Mouse (Mus musculus) MEL (cell line): ENCODE measurements around the gene Zbtb20. TPM values are rescaled to one million over a fixed set of nuclear protein-coding genes. Genes with fewer than 3 reads are reported as not detected.

ENCODE experiments used
- DNase-seq: peaks from one replicate; pipeline ENCODE4 v3.0.0; 2011; ENCODE audit warnings: low read depth, low spot score
- H3K27ac ChIP-seq: 2 replicates; pipeline ENCODE4 v1.5.1; 2012; ENCODE audit warnings: low read depth, mild to moderate bottlenecking, control low read depth, low read length, moderate library complexity; ENCODE audit not compliant: control insufficient read depth
- H3K27me3 ChIP-seq, 2 experiments: fragments of 150-350 bp in 1 of 2; sonication (generic) in 1 of 2; 2 replicates each; pipeline ENCODE4 v1.6.1; 2012; ENCODE audit warnings: low read length in 2 of 2, mild to moderate bottlenecking in 2 of 2, improper control_type of control experiment in 1 of 2, moderate library complexity in 1 of 2; ENCODE audit not compliant: insufficient read depth in 2 of 2, control insufficient read depth in 1 of 2
- H3K36me3 ChIP-seq, 2 experiments: 2 replicates each; pipeline ENCODE4 v1.6.1; 2012 to 2014; ENCODE audit warnings: low read length in 2 of 2, improper control_type of control experiment in 1 of 2, inconsistent platforms in 1 of 2, mild to moderate bottlenecking in 1 of 2; ENCODE audit not compliant: insufficient read depth in 2 of 2, control insufficient read depth in 1 of 2
- H3K4me1 ChIP-seq, 2 experiments: fragments of 150-350 bp in 1 of 2; sonication (generic) in 1 of 2; 2 replicates each; pipeline ENCODE4 v1.6.1; 2012; ENCODE audit warnings: low read length in 2 of 2, improper control_type of control experiment in 1 of 2, mild to moderate bottlenecking in 1 of 2; ENCODE audit not compliant: insufficient read depth in 2 of 2, control insufficient read depth in 1 of 2
- H3K4me3 ChIP-seq, 2 experiments: fragments of 150-350 bp in 1 of 2; sonication (generic) in 1 of 2; 2 replicates each; pipeline ENCODE4 v1.5.1; 2012; ENCODE audit warnings: low read depth in 2 of 2, low read length in 2 of 2, mild to moderate bottlenecking in 2 of 2, moderate library complexity in 2 of 2, control low read depth in 1 of 2, improper control_type of control experiment in 1 of 2; ENCODE audit not compliant: control insufficient read depth in 1 of 2, insufficient read depth in 1 of 2
- H3K79me2 ChIP-seq: 2 replicates; pipeline ENCODE4 v1.6.1; 2012; ENCODE audit warnings: mild to moderate bottlenecking, low read length, moderate library complexity; ENCODE audit not compliant: control insufficient read depth, poor library complexity, insufficient read depth
- H3K9ac ChIP-seq: 2 replicates; pipeline ENCODE4 v1.6.1; 2012; ENCODE audit warnings: low read depth, mild to moderate bottlenecking, control low read depth, low read length, moderate library complexity; ENCODE audit not compliant: control insufficient read depth, poor library complexity, severe bottlenecking
- H3K9me3 ChIP-seq: fragments of 150-350 bp; sonication (generic); replicated peaks from 2 replicates; pipeline ENCODE4 v1.6.1; 2012; ENCODE audit warnings: mild to moderate bottlenecking, low read length, improper control_type of control experiment, moderate library complexity; ENCODE audit not compliant: insufficient read depth
- ELF1 ChIP-seq: IDR thresholded peaks from 2 replicates; pipeline ENCODE4 v1.6.1; 2014; ENCODE audit warnings: low read depth, mild to moderate bottlenecking, inconsistent platforms, low read length, improper control_type of control experiment, moderate library complexity
- HCFC1 ChIP-seq: IDR thresholded peaks from 2 replicates; pipeline ENCODE4 v1.6.1; 2012; ENCODE audit warnings: low read depth, mild to moderate bottlenecking, inconsistent platforms, low read length, improper control_type of control experiment, moderate library complexity
- KAT2A ChIP-seq: conservative IDR thresholded peaks from 2 replicates; pipeline ENCODE4 v1.6.1; 2012; ENCODE audit warnings: low read depth, low read length, improper control_type of control experiment, inconsistent platforms
- MEF2A ChIP-seq: IDR thresholded peaks from 2 replicates; pipeline ENCODE4 v1.6.1; 2014; ENCODE audit warnings: low read depth, mild to moderate bottlenecking, inconsistent platforms, low read length, improper control_type of control experiment; ENCODE audit not compliant: poor library complexity, insufficient replicate concordance, severe bottlenecking; ENCODE audit errors: extremely low read depth
- NELFE ChIP-seq: IDR thresholded peaks from 2 replicates; pipeline ENCODE4 v1.6.1; 2011; ENCODE audit warnings: low read depth, low read length, improper control_type of control experiment
- NRF1 ChIP-seq: IDR thresholded peaks from 2 replicates; pipeline ENCODE4 v1.6.1; 2014; ENCODE audit warnings: low read depth, mild to moderate bottlenecking, inconsistent platforms, low read length, improper control_type of control experiment, moderate library complexity; ENCODE audit not compliant: poor library complexity, insufficient read depth, severe bottlenecking
- POLR2A ChIP-seq, 2 experiments: IDR thresholded peaks; 2 replicates each; pipeline ENCODE4 v1.6.1; 2011 to 2012; ENCODE audit warnings: low read length in 2 of 2, mild to moderate bottlenecking in 2 of 2, control low read depth in 1 of 2, improper control_type of control experiment in 1 of 2, low read depth in 1 of 2, moderate library complexity in 1 of 2; ENCODE audit not compliant: control insufficient read depth in 1 of 2, insufficient read depth in 1 of 2, poor library complexity in 1 of 2
- POLR2AphosphoS5 ChIP-seq: IDR thresholded peaks from 2 replicates; pipeline ENCODE4 v1.6.1; 2012; ENCODE audit warnings: low read depth, borderline replicate concordance, mild to moderate bottlenecking, inconsistent platforms, low read length, moderate library complexity, mixed read lengths
- RAD21 ChIP-seq: IDR thresholded peaks from 2 replicates; pipeline ENCODE4 v1.6.1; 2011; ENCODE audit warnings: mild to moderate bottlenecking, low read depth, low read length, improper control_type of control experiment
- TAL1 ChIP-seq: IDR thresholded peaks from 2 replicates; pipeline ENCODE4 v1.6.1; 2012; ENCODE audit warnings: mild to moderate bottlenecking, inconsistent platforms, low read length, moderate library complexity, mixed read lengths
- USF1 ChIP-seq: IDR thresholded peaks from 2 replicates; pipeline ENCODE4 v1.6.1; 2014; ENCODE audit warnings: low read depth, mild to moderate bottlenecking, inconsistent platforms, low read length, improper control_type of control experiment, moderate library complexity
- USF2 ChIP-seq, 2 experiments: IDR thresholded peaks; 2 replicates each; pipeline ENCODE4 v1.6.1; 2011 to 2012; ENCODE audit warnings: improper control_type of control experiment in 2 of 2, low read length in 2 of 2, borderline replicate concordance in 1 of 2, inconsistent platforms in 1 of 2, low read depth in 1 of 2, mild to moderate bottlenecking in 1 of 2; ENCODE audit not compliant: insufficient read depth in 1 of 2
- ZNF384 ChIP-seq: IDR thresholded peaks from 2 replicates; pipeline ENCODE4 v1.6.1; 2012; ENCODE audit warnings: low read depth, mild to moderate bottlenecking, inconsistent platforms, low read length, improper control_type of control experiment
- polyA plus RNA-seq, 2 experiments: library from polyadenylated mRNA; stranded (reverse) in 1 of 2; unstranded in 1 of 2; fragments of >175 nt in 1 of 2; fragments of >200 nt in 1 of 2; gene quantifications; 2 replicates each; pipeline versions ENCODE4 v1.2.1 to v1.2.4; 2012; ENCODE audit warnings: low replicate concordance in 2 of 2, low read depth in 1 of 2; ENCODE audit not compliant: insufficient read length in 2 of 2, insufficient read depth in 1 of 2, missing spikeins in 1 of 2
- total RNA-seq: library from RNA; depleted of rRNA; stranded (reverse); fragments of 300-350 nt; gene quantifications from 2 replicates; pipeline ENCODE4 v1.2.3, GENCODE M21; 2012

The Zbtb20 gene
- total and polyA plus RNA-seq, 3 experiments: 0.17 to 0.27 TPM; not detected in 1

DNA sequence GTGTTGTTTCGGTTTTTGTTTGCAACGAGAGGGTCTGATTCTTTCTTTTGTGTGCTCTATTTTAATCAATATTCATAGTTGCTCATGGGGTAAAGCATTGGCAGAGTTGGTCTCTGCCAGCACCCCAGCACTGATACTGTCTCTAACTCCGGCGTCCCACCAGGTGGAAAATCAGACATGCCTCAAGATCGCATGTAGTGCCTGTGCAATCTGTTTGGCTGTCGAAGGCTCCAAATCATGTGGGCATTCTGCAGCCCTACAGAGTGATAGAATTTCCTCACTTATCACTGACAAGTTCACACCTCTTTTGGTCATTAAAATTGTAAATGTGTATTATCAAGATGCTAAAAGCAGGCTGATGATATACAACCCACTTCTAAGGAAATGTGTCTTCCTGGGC, 219.1 kb downstream of the Zbtb20 start:
- H3K79me2 ChIP-seq: no peaks in the 10 kb centered on the region
- no peaks in the 10 kb centered on the region for H3K9me3 ChIP-seq
- no peak overlapping the region for H3K4me3 ChIP-seq
- no peak for TF ChIP-seq KAT2A
- no peak for TF ChIP-seq POLR2AphosphoS5
- TF ChIP-seq TAL1: no peak
- no peak for TF ChIP-seq HCFC1
- no peak overlapping the region for H3K27ac ChIP-seq
- no peaks in the 10 kb centered on the region for H3K4me1 ChIP-seq
- no peak overlapping the region for H3K9ac ChIP-seq
- no peaks in the 10 kb centered on the region for H3K36me3 ChIP-seq
- no peaks in the 10 kb centered on the region for H3K27me3 ChIP-seq
- no peak for DNase-seq

DNA sequence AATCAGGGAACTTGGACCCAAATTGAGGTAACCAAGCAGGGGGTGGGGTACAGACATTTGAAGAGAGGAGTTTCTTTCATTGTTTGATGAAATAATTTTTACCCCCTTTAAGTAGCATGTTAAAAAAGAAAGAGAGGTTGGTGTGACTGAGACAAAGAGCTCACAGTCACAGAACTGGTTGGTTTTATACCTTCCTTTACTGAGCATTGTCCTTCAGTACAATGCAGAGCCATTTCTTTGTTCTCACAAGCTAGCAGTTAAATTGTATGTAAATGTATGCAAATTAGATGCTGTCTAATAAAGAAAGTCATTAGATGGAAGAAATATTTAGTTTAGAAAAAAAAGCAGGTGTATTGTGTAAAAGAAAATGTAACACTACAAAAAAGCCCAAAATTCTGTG, 220.4 kb downstream of the Zbtb20 start:
- H3K4me1 ChIP-seq: no peaks in the 10 kb centered on the region
- H3K9me3 ChIP-seq: no peaks in the 10 kb centered on the region

DNA sequence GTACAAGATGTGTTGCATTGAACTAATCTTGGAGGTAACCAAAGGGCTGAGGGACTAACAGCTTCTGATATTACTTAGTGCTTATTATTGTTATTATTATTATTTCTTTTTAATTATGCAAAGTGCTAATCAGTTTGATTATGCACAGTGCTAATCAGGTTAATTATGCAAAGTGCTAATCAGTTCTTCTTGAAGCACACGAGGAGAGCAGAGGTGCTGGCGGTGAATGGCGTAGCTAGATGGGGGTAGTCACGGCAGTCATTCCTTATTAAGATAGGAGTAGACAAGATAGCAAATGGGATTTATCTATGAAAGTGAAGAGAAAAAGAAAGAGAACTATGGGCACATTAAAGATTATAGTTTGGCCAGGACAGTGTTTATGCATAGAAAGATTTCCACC, 222.5 kb downstream of the Zbtb20 start:
- Histone ChIP-seq H3K4me3 (no peak overlapping the region), H3K9me3 (no peaks in the 10 kb centered on the region), H3K79me2 (no peaks in the 10 kb centered on the region), H3K9ac (no peak overlapping the region), H3K4me1 (0 out of 4 replicates have a peak, but pooled peaks cover 0 to 2% of the 10 kb centered on the region in 2 experiments), H3K27ac (no peak overlapping the region), H3K36me3 (no peaks in the 10 kb centered on the region), H3K27me3 (no peaks in the 10 kb centered on the region)
- DNase-seq: no peak
- no peak for TF ChIP-seq NRF1

More for the DNA sequence above, 220.4 kb downstream of the Zbtb20 start:
- H3K4me3 ChIP-seq: no peak overlapping the region
- H3K27me3 ChIP-seq: no peaks in the 10 kb centered on the region
- no peak for DNase-seq
- H3K79me2 ChIP-seq: no peaks in the 10 kb centered on the region
- no peak overlapping the region for H3K27ac ChIP-seq
- TF ChIP-seq MEF2A: no peak
- TF ChIP-seq NELFE: no peak
- no peak for TF ChIP-seq RAD21
- no peak for TF ChIP-seq ELF1
- TF ChIP-seq POLR2A (IDR thresholded peaks at IDR 0.05; ENCODE audit: control insufficient read depth in 1 of 2, insufficient read depth in 1 of 2, low read depth in 1 of 2, low read length in 2 of 2, poor library complexity in 1 of 2): no peak
- no peak for TF ChIP-seq ZNF384
- TF ChIP-seq USF1: no peak
- TF ChIP-seq USF2 (IDR thresholded peaks at IDR 0.05; ENCODE audit: borderline replicate concordance in 1 of 2, insufficient read depth in 1 of 2, low read depth in 1 of 2, low read length in 2 of 2): no peak
- no peaks in the 10 kb centered on the region for H3K36me3 ChIP-seq
- no peak overlapping the region for H3K9ac ChIP-seq
